Mouse (Mus musculus): ENCODE measurements around the gene Celsr3. TPM values are rescaled to one million over a fixed set of nuclear protein-coding genes. Genes with fewer than 3 reads are reported as not detected.

The Celsr3 gene
- total RNA-seq, 2 experiments from 2014 or later, result 0.12 TPM

DNA sequence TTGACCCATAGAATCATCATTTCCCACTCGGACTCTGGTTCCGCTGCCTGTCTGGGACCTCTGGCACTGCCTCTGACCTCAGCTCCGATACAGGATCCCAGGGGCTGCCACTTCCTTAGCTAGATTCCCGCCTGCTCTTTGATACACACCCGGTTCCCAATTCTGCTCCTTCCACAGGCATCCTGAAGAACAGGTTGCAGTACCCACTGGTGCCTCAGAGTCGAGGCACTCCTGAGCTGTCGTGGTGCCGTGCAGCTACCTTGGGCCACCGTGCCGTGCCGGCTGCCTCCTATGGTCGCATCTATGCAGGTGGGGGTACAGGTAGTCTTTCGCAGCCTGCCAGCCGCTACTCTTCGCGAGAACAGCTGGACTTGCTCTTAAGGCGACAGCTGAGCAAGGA lies 22.3 kb downstream of the Celsr3 start:
- intact Hi-C loops (cut with DNase I), result no loop called here
- DNase-seq, result no peak

DNA sequence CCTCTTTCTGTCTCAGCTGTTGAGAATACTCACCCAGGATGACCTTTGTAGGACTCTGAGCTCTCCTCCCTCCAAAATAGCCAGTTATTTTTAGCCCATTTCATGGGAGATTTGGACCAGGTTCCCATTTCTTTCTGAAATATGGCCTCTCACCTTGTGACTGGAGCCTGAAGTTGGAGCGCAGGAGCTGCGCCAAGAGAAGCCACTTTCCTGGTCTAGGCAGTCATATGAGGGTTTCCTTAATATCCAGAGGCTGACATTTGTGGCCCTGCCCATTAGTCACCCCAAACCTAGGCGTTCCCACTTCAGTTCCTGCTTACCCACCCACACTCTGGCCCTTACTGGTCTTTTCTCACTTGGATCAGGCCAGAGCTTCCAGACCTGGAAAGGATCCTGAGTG lies 26.9 kb downstream of the Celsr3 start, which contains the start of gene Slc26a6:
Slc26a6 (plus strand) TSS at position 308 of the 400 bp plus-strand sequence.
- intact Hi-C loops (cut with DNase I), result no loop called here
- DNase-seq, result peak; percentile 36 to 52

DNA sequence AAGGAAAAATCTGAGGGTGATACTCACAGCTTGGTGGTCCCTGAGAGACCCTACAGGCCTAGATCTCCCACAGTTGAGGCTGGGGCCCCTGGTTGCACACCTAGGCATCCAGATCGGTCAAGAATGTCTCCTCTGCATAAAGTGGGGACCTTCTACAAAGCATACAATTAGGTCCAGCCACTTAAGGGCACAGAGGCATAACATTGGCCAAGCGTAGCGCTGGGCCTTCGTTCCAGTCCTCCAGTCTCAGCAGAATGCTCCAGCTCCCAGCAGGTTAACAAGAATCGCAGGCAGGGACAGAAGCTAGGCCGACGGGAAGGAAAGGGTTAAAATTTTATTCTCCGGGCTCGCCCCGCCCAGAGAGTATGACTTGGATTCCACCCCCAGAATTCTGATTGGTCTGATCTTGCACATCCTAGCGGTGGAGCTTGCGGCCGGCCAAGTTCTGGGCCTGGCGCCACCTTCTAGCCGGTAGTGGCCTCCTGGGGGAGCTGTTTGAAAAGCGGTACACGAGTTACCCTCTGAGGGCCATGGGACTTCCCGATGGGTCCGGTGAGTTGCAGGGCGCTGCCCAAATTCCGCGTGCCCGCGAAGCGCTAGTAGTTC lies 27.6 kb downstream of the Celsr3 start:
- DNase-seq, result peak; percentile 91 to 92

DNA sequence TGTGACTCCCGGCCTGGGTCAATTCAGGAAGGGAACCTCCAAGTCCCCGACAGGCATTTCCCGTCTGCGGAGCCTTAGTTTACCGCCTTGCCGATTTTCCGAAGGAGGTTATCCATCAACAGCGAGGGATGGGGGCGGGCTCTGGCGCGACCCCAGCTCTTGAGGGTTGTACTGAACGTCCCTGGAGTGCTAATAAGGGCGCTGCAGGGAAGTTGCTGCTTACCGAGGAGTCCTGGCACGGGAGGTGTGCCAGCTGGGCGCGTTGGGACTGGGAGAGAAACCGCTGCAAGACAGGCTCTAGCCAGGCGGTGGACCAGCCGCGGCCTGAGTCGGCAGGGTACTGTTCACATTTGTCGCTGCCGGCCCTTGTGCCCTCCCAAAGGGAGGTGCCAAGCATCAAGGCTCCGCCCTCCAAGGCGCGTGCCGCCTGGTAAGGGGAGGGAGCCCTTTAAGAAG lies 28.1 kb downstream of the Celsr3 start:
- intact Hi-C loops (cut with DNase I), result no loop called here
- peak; percentile 85 to 89 for DNase-seq

More for the DNA sequence above, 27.6 kb downstream of the Celsr3 start:
- intact Hi-C loops (cut with DNase I), result no loop called here

DNA sequence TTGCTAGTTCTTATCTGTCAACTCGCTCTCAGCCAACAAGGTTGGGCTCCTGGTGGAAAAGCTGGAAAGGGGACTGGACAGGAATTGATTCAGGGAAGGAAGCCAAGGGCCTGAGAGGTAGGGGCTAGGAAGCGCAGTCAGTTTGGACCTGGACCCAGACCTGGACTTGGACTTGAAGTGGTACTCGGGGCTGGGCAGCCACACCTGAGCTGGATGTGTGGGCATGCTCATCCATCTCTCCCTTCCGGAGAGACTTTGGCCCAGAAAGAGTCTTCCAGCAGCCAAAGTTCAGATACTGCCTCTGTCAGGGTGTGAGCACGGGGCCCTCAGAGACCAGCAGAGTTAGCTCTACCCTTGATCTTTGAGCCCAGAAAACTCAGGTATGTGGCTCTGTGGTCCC lies 29.2 kb downstream of the Celsr3 start:
- intact Hi-C loops (cut with DNase I), result no loop called here
- peak in 1 of 2 experiments; percentile 33 for DNase-seq

DNA sequence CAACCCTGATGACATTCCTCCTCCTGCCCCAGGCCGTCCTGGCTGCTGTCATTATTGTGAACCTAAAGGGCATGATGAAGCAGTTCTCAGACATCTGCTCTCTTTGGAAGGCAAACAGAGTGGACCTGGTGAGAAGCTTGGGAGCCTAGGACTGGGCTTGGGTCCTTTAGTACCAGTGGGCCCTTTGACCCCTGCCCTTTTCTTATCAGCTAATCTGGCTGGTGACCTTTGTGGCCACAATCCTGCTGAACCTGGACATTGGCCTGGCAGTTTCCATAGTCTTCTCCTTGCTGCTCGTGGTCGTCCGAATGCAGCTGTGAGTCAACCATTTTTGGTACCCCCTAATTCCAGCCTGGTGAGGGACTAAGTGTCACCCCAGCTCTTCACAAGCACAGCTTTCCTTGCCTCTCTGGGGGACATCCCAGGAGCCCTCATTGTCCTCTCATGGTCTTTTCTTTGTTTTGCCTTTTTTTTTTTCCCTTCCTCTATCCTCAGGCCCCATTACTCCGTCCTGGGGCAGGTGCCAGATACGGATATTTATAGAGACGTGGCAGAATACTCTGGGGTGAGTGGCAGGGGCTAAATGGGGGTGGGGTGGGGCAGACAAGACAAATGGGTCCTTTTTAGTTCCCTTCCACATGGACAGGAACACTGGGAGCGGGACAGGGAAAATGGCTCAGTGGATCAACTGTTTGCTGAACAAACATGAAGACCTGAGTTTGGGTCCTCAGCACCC lies 32.8 kb downstream of the Celsr3 start:
- intact Hi-C loops (cut with DNase I), result no loop called here
- DNase-seq, result peak in 1 of 2 experiments; percentile 53

Small RNA genes lying within 50 kb of the gene (microRNA-seq; reads per million reads assigned to microRNA genes)
- gene Gm23156, result 0 reads per million in 2 experiments

Other genes with a start within 250 kb of the Celsr3 start
- gene Wdr6, start 247.6 kb upstream of the Celsr3 start, total RNA-seq (2021), result 10 to 100 TPM; 21.2 to 23.9 TPM
- 10 to 100 TPM; 14.3 to 16.6 TPM for gene P4htm, start 228.7 kb upstream of the Celsr3 start, total RNA-seq (2021)
- gene Arih2, start 176.9 kb upstream of the Celsr3 start, total RNA-seq (2021), result 10 to 100 TPM; 47.7 to 48.0 TPM
- gene Slc25a20, start 164.2 kb upstream of the Celsr3 start, total RNA-seq (2021), result 100 to 1,000 TPM; 222 to 228 TPM
- gene Prkar2a, start 137.0 kb upstream of the Celsr3 start, total RNA-seq (2021), result 10 to 100 TPM; 74.3 to 75.9 TPM
- 10 to 100 TPM; 30.7 to 31.8 TPM for gene Ip6k2, start 42.5 kb upstream of the Celsr3 start, total RNA-seq (2021)
- 10 to 100 TPM in 1 of 2 experiments, 1 to 10 TPM in 1; 9.9 to 11.4 TPM for gene Nckipsd, start 18.0 kb upstream of the Celsr3 start, total RNA-seq (2021)
- 10 to 100 TPM; 27.0 TPM for gene Slc26a6, start 27.0 kb downstream of the Celsr3 start, total RNA-seq (2021)
- gene Tmem89, start 88.3 kb downstream of the Celsr3 start, total RNA-seq (2021), result under 1 TPM in 1 of 2 experiments, not detected in 1; 0.41 TPM
- 1,000 to 10,000 TPM; 2,254 to 2,272 TPM for gene Uqcrc1, start 110.3 kb downstream of the Celsr3 start, total RNA-seq (2021)
- 1 to 10 TPM in 1 of 2 experiments, under 1 TPM in 1; 0.33 to 1.1 TPM for gene Col7a1, start 127.3 kb downstream of the Celsr3 start, total RNA-seq (2021)
- under 1 TPM in 1 of 2 experiments, not detected in 1; 0.20 TPM for gene Ucn2, start 159.7 kb downstream of the Celsr3 start, total RNA-seq (2021)
- gene Pfkfb4, start 165.5 kb downstream of the Celsr3 start, total RNA-seq (2021), result 1 to 10 TPM; 1.9 to 3.2 TPM
- gene Shisa5, start 212.2 kb downstream of the Celsr3 start, total RNA-seq (2021), result 10 to 100 TPM; 49.5 to 50.0 TPM
- 10 to 100 TPM; 10.4 to 10.6 TPM for gene Trex1, start 233.4 kb downstream of the Celsr3 start, total RNA-seq (2021)
- 10 to 100 TPM in 1 of 2 experiments, 1 to 10 TPM in 1; 8.4 to 10.3 TPM for gene Atrip, start 247.8 kb downstream of the Celsr3 start, total RNA-seq (2021)